Mouse (Mus musculus): Measurements from ENCODE around the gene Lrrc74a. TPM values are rescaled to one million over a fixed set of nuclear protein-coding genes. Genes with fewer than 3 reads are reported as not detected.
A peak's percentile ranks its signal among the peaks of the same experiment; 100 is the strongest.

Lrrc74a gene
- total and polyA plus RNA-seq, 3 experiments, result not detected

DNA sequence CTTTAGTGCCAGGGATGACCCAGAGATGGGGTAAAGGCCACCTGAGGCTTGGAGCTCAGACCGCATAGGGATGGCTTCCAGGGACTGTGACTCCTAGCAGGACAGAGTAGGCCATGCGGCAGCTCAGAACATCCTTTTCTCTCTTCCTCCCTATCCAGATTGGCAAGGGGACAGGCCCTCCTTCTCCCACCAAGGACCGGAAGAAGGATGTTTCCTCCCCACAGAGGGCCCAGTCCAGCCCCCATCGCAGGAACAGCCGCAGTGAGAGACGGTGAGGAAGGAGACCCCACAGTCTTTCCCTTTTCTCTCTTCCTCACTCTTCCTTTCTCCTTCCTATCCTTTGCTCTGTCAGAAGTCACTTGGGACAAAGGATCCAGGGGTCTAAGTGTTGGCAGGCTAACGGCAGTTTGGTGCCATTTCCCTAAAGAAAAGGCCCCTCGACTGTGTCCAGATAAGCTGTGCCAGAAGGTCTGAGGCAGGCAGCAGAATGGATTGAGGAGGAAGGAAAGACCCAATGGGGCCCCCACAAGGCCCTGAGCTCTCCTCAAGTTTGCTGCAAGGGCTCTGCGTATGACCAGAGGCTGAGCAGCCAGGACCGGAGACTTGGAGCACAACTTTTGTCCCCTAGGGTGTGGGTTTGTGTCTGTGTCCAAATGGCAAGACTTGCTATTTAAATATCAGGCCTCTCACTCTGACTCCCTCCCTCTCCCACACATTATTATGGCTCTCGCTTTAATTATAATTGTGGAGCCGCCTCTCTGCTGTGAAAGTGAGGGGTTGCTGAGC is 43.3 kb upstream of the Lrrc74a start:
- H3K9me3 ChIP-seq (replicated peaks; ENCODE audit: low read length), result no peaks in the 10 kb centered on the region
- TF ChIP-seq UBTF (IDR thresholded peaks at IDR 0.05; ENCODE audit: low read depth, low read length) (no peak), RCOR1 (conservative IDR thresholded peaks at IDR 0.05; ENCODE audit: low read depth, low read length) (no peak), ZMIZ1 (IDR thresholded peaks at IDR 0.05; ENCODE audit: low read depth, low read length) (no peak), USF2 (conservative IDR thresholded peaks at IDR 0.05; ENCODE audit: low read depth, low read length) (no peak), MAX (IDR thresholded peaks at IDR 0.05; ENCODE audit: low read length) (no peak), CHD1 (IDR thresholded peaks at IDR 0.05; ENCODE audit: low read depth, low read length) (no peak)
- H3K9ac ChIP-seq (ENCODE audit: insufficient read depth, low read depth), result no peak overlapping the region
- no peak for DNase-seq (ENCODE audit: extremely low read depth)
- H3K4me3 ChIP-seq (replicated peaks in 1 of 3; ENCODE audit: low read depth in 2 of 3, low read length in 2 of 3, poor library complexity in 1 of 3), result no peak overlapping the region
- H3K4me1 ChIP-seq (ENCODE audit: control insufficient read depth in 1 of 2, insufficient read depth in 2 of 2), result peaks cover 41 to 82% of the 10 kb centered on the region in 2 experiments
- no peaks in the 10 kb centered on the region for H3K79me2 ChIP-seq (replicated peaks; ENCODE audit: control insufficient read depth, extremely low read depth, insufficient read depth, poor library complexity, severe bottlenecking)
- H3K27ac ChIP-seq (ENCODE audit: insufficient read depth, low read depth), result no peak overlapping the region
- in situ Hi-C loops (cut with MboI; ENCODE audit: low pct_ligation_motif_present, low pct_unique_long_range_greater_than_20kb, low sequenced_read_pairs), result no loop called here
- no peaks in the 10 kb centered on the region for H3K27me3 ChIP-seq (replicated peaks)
- dilution Hi-C loops (cut with MboI; ENCODE audit: extremely low pct_ligation_motif_present, extremely low pct_unique_long_range_greater_than_20kb, low sequenced_read_pairs), result no loop called here
- H3K4me2 ChIP-seq (ENCODE audit: insufficient read depth, low read depth, poor library complexity, severe bottlenecking), result no peak overlapping the region
- peaks cover 0 to 6% of the 10 kb centered on the region in 2 experiments for H3K36me3 ChIP-seq (replicated peaks in 1 of 2; ENCODE audit: control insufficient read depth in 1 of 2, insufficient read depth in 1 of 2, low read length in 1 of 2)

DNA sequence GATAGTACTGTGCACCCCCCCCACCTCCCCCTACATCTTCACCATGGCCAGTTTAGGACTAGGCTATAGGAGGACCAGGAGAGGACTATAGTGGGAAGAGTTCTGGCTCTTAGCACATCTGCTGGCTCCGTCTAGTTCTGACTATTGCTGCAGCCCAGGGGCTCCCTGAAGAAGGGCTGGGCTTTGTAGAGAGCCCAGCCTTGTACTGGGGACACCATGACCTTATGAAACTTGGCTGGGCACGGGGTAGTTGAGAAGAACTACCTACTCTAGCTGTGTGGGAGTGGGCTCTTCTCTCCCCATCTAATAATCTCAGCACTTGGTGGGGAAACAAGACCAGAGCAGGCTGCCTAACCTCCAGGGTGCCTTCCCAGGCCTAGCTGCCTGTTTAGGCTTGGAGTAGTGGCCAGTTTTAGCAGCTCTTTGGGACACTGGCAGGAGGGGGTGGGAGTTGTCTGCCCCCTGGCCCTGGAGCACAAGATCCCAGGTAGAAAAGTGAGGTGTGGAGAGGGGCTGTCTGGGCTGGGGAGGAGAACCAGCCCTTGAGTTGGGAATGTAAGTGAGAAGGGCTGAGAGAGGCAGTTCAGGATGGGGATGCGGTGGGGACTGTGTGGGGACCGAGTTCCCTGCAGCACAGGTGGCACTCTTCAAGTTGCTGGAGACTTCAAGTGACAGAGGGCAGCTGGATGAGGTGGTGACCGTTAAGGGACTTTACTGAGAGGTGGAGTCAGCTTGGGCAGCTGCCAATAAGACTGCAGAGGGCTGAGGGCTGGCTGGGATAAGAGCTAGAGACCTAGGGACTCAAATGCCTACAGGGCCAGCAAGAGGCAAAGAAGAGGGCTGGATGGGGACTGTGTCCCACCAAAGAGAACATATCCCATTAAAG is 41.5 kb upstream of the Lrrc74a start:
- in situ Hi-C loops (cut with MboI; ENCODE audit: low pct_ligation_motif_present, low pct_unique_long_range_greater_than_20kb, low sequenced_read_pairs) (no loop called here), dilution Hi-C loops (cut with MboI; ENCODE audit: extremely low pct_ligation_motif_present, extremely low pct_unique_long_range_greater_than_20kb, low sequenced_read_pairs) (no loop called here)
- H3K4me3 ChIP-seq (replicated peaks in 1 of 3; ENCODE audit: low read depth in 2 of 3, low read length in 2 of 3, poor library complexity in 1 of 3), result no peak overlapping the region
- H3K4me2 ChIP-seq (ENCODE audit: insufficient read depth, low read depth, poor library complexity, severe bottlenecking), result no peak overlapping the region
- no peak overlapping the region for H3K9ac ChIP-seq (ENCODE audit: insufficient read depth, low read depth)
- no peaks in the 10 kb centered on the region for H3K27me3 ChIP-seq (replicated peaks)
- peaks cover 0 to 6% of the 10 kb centered on the region in 2 experiments for H3K36me3 ChIP-seq (replicated peaks in 1 of 2; ENCODE audit: control insufficient read depth in 1 of 2, insufficient read depth in 1 of 2, low read length in 1 of 2)
- H3K79me2 ChIP-seq (replicated peaks; ENCODE audit: control insufficient read depth, extremely low read depth, insufficient read depth, poor library complexity, severe bottlenecking), result no peaks in the 10 kb centered on the region
- peaks cover 5% of the 10 kb centered on the region for H3K9me3 ChIP-seq (replicated peaks; ENCODE audit: low read length)
- H3K4me1 ChIP-seq (ENCODE audit: control insufficient read depth in 1 of 2, insufficient read depth in 2 of 2), result peaks cover 28 to 66% of the 10 kb centered on the region in 2 experiments
- TF ChIP-seq RCOR1 (conservative IDR thresholded peaks at IDR 0.05; ENCODE audit: low read depth, low read length), result no peak
- TF ChIP-seq USF2 (conservative IDR thresholded peaks at IDR 0.05; ENCODE audit: low read depth, low read length), result no peak
- TF ChIP-seq NRF1 (IDR thresholded peaks at IDR 0.05; ENCODE audit: low read depth, low read length), result no peak
- TF ChIP-seq GABPA (IDR thresholded peaks at IDR 0.05; ENCODE audit: insufficient replicate concordance, low read depth, low read length), result no peak
- TF ChIP-seq ZC3H11A (IDR thresholded peaks at IDR 0.05; ENCODE audit: low read depth, low read length), result no peak
- TF ChIP-seq SMC3 (IDR thresholded peaks at IDR 0.05; ENCODE audit: low read depth, low read length), result no peak
- no peak for TF ChIP-seq IRF4 (IDR thresholded peaks at IDR 0.05; ENCODE audit: low read depth, low read length)
- no peak for TF ChIP-seq ETS1 (conservative IDR thresholded peaks at IDR 0.05; ENCODE audit: low read depth, low read length)
- no peak for TF ChIP-seq TCF12 (IDR thresholded peaks at IDR 0.05; ENCODE audit: low read depth, low read length)
- no peak for TF ChIP-seq CTCF (conservative IDR thresholded peaks at IDR 0.05 in 1 of 2, IDR thresholded peaks at IDR 0.05 in 1 of 2; ENCODE audit: low read depth in 2 of 2, low read length in 2 of 2)
- no peak for TF ChIP-seq ZKSCAN1 (IDR thresholded peaks at IDR 0.05; ENCODE audit: borderline replicate concordance, low read depth, low read length)
- TF ChIP-seq MAX (IDR thresholded peaks at IDR 0.05; ENCODE audit: low read length), result no peak
- no peak for TF ChIP-seq MXI1 (IDR thresholded peaks at IDR 0.05; ENCODE audit: low read depth, low read length)
- TF ChIP-seq E2F4 (IDR thresholded peaks at IDR 0.05; ENCODE audit: insufficient replicate concordance, low read depth, low read length), result no peak
- no peak for TF ChIP-seq ZMIZ1 (IDR thresholded peaks at IDR 0.05; ENCODE audit: low read depth, low read length)
- no peak for TF ChIP-seq POLR2A (IDR thresholded peaks at IDR 0.05; ENCODE audit: low read depth, low read length)
- TF ChIP-seq CHD2 (IDR thresholded peaks at IDR 0.05; ENCODE audit: low read length), result no peak
- TF ChIP-seq MEF2A (IDR thresholded peaks at IDR 0.05; ENCODE audit: borderline replicate concordance, low read depth, low read length), result no peak
- peak; percentile 43 for DNase-seq (ENCODE audit: extremely low read depth)
- no peak overlapping the region for H3K27ac ChIP-seq (ENCODE audit: insufficient read depth, low read depth)

All from CH12.LX (cell line).